Mouse (Mus musculus): ENCODE measurements around the gene Eva1a. TPM values are rescaled to one million over a fixed set of nuclear protein-coding genes. Genes with fewer than 3 reads are reported as not detected.
A peak's percentile ranks its signal among the peaks of the same experiment; 100 is the strongest.

The Eva1a gene
- polyA plus RNA-seq, 1 experiment from 2014 or later, result 60.8 TPM

GRCm38 (mm10) chr6:82088133-82088532 is 47.3 kb downstream of the Eva1a start:
- 74% methylated on average over 4 of the region's 4 CpGs for WGBS
- H3K4me2 ChIP-seq (ENCODE audit: low read length), result no peak overlapping the region
- H3K9ac ChIP-seq (ENCODE audit: low read depth, low read length), result no peak overlapping the region
- H3K9me3 ChIP-seq (replicated peaks; ENCODE audit: low read length), result no peaks in the 10 kb centered on the region
- no peaks in the 10 kb centered on the region for H3K27me3 ChIP-seq (ENCODE audit: insufficient read depth, low read length)
- H3K4me3 ChIP-seq (replicated peaks; ENCODE audit: low read depth, low read length), result no peak overlapping the region
- DNase-seq (ENCODE audit: low spot score) (no peak), ATAC-seq (replicated peaks; ENCODE audit: low FRiP score, low read depth) (no peak)
- no peak overlapping the region for H3K27ac ChIP-seq
- peaks cover 15% of the 10 kb centered on the region; the same call in 1 of the 2 replicates for H3K4me1 ChIP-seq (replicated peaks; ENCODE audit: insufficient read depth, low read length)
- peaks cover 5% of the 10 kb centered on the region; the same call in 1 of the 2 replicates for H3K36me3 ChIP-seq (ENCODE audit: insufficient read depth, low read length)
- TF ChIP-seq CTCF (IDR thresholded peaks at IDR 0.05; ENCODE audit: low read depth), result no peak

GRCm38 (mm10) chr6:82091773-82092172 is 50.9 kb downstream of the Eva1a start:
- Histone ChIP-seq H3K4me3 (replicated peaks; ENCODE audit: low read depth, low read length) (no peak overlapping the region), H3K27me3 (ENCODE audit: insufficient read depth, low read length) (no peaks in the 10 kb centered on the region), H3K36me3 (ENCODE audit: insufficient read depth, low read length) (peaks cover 5% of the 10 kb centered on the region; the same call in 1 of the 2 replicates), H3K9me3 (replicated peaks; ENCODE audit: low read length) (no peaks in the 10 kb centered on the region), H3K27ac (no peak overlapping the region), H3K9ac (ENCODE audit: low read depth, low read length) (no peak overlapping the region), H3K4me1 (replicated peaks; ENCODE audit: insufficient read depth, low read length) (peaks cover 6% of the 10 kb centered on the region; the same call in 1 of the 2 replicates), H3K4me2 (ENCODE audit: low read length) (peak overlapping the region; percentile 21; the same call in 1 of the 2 replicates)
- WGBS, result 18% methylated on average over 28 of the region's 28 CpGs
- ATAC-seq (replicated peaks; ENCODE audit: low FRiP score, low read depth), result no peak; the same call in 1 of the 2 replicates
- no peak for DNase-seq (ENCODE audit: low spot score)
- TF ChIP-seq CTCF (IDR thresholded peaks at IDR 0.05; ENCODE audit: low read depth), result no peak

- 93% methylated on average over 1 of the region's 1 CpGs for WGBS
- Histone ChIP-seq H3K27me3 (ENCODE audit: insufficient read depth, low read length) (no peaks in the 10 kb centered on the region), H3K4me2 (ENCODE audit: low read length) (no peak overlapping the region), H3K27ac (no peak overlapping the region), H3K4me1 (replicated peaks; ENCODE audit: insufficient read depth, low read length) (no peaks in the 10 kb centered on the region), H3K36me3 (ENCODE audit: insufficient read depth, low read length) (no peaks in the 10 kb centered on the region; the same call in 1 of the 2 replicates), H3K4me3 (replicated peaks; ENCODE audit: low read depth, low read length) (no peak overlapping the region), H3K9me3 (replicated peaks; ENCODE audit: low read length) (no peaks in the 10 kb centered on the region), H3K9ac (ENCODE audit: low read depth, low read length) (no peak overlapping the region)
- DNase-seq (ENCODE audit: low spot score) (no peak), ATAC-seq (replicated peaks; ENCODE audit: low FRiP score, low read depth) (no peak)
- TF ChIP-seq CTCF (IDR thresholded peaks at IDR 0.05; ENCODE audit: low read depth), result no peak
Observed at GRCm38 (mm10) chr6:82097705-82098104, 56.9 kb downstream of the Eva1a start.

- no peak overlapping the region for H3K9ac ChIP-seq (ENCODE audit: low read depth, low read length)
- H3K4me2 ChIP-seq (ENCODE audit: low read length), result no peak overlapping the region
- ATAC-seq (replicated peaks; ENCODE audit: low FRiP score, low read depth), result no peak
- no peaks in the 10 kb centered on the region for H3K9me3 ChIP-seq (replicated peaks; ENCODE audit: low read length)
- TF ChIP-seq CTCF (IDR thresholded peaks at IDR 0.05; ENCODE audit: low read depth), result no peak
- no peak overlapping the region for H3K27ac ChIP-seq
- WGBS, result 67% methylated on average over 1 of the region's 1 CpGs
- no peak for DNase-seq (ENCODE audit: low spot score)
- no peaks in the 10 kb centered on the region for H3K27me3 ChIP-seq (ENCODE audit: insufficient read depth, low read length)
- no peak overlapping the region for H3K4me3 ChIP-seq (replicated peaks; ENCODE audit: low read depth, low read length)
- H3K36me3 ChIP-seq (ENCODE audit: insufficient read depth, low read length), result no peaks in the 10 kb centered on the region
- H3K4me1 ChIP-seq (replicated peaks; ENCODE audit: insufficient read depth, low read length), result no peaks in the 10 kb centered on the region
Observed at GRCm38 (mm10) chr6:82098456-82098855, 57.6 kb downstream of the Eva1a start.

GRCm38 (mm10) chr6:82110473-82110872 is 69.6 kb downstream of the Eva1a start:
- no peak for TF ChIP-seq CTCF (IDR thresholded peaks at IDR 0.05; ENCODE audit: low read depth)
- Histone ChIP-seq H3K9me3 (replicated peaks; ENCODE audit: low read length) (no peaks in the 10 kb centered on the region), H3K36me3 (ENCODE audit: insufficient read depth, low read length) (no peaks in the 10 kb centered on the region), H3K4me2 (ENCODE audit: low read length) (no peak overlapping the region), H3K9ac (ENCODE audit: low read depth, low read length) (no peak overlapping the region), H3K4me3 (replicated peaks; ENCODE audit: low read depth, low read length) (no peak overlapping the region), H3K27me3 (ENCODE audit: insufficient read depth, low read length) (no peaks in the 10 kb centered on the region), H3K4me1 (replicated peaks; ENCODE audit: insufficient read depth, low read length) (no peaks in the 10 kb centered on the region), H3K27ac (no peak overlapping the region)
- ATAC-seq (replicated peaks; ENCODE audit: low FRiP score, low read depth) (no peak), DNase-seq (ENCODE audit: low spot score) (no peak)
- WGBS, result 71% methylated on average over 7 of the region's 7 CpGs

- H3K36me3 ChIP-seq (ENCODE audit: insufficient read depth, low read length), result no peaks in the 10 kb centered on the region
- no peak for TF ChIP-seq CTCF (IDR thresholded peaks at IDR 0.05; ENCODE audit: low read depth)
- H3K4me3 ChIP-seq (replicated peaks; ENCODE audit: low read depth, low read length), result no peak overlapping the region
- H3K9ac ChIP-seq (ENCODE audit: low read depth, low read length), result no peak overlapping the region
- DNase-seq (ENCODE audit: low spot score), result no peak
- 89% methylated on average over 1 of the region's 1 CpGs for WGBS
- no peak overlapping the region for H3K27ac ChIP-seq
- no peaks in the 10 kb centered on the region for H3K27me3 ChIP-seq (ENCODE audit: insufficient read depth, low read length)
- ATAC-seq (replicated peaks; ENCODE audit: low FRiP score, low read depth), result no peak; the same call in 1 of the 2 replicates
- H3K4me1 ChIP-seq (replicated peaks; ENCODE audit: insufficient read depth, low read length), result no peaks in the 10 kb centered on the region
- no peaks in the 10 kb centered on the region for H3K9me3 ChIP-seq (replicated peaks; ENCODE audit: low read length)
- H3K4me2 ChIP-seq (ENCODE audit: low read length), result no peak overlapping the region
Observed at GRCm38 (mm10) chr6:82111111-82111510, 70.3 kb downstream of the Eva1a start.

GRCm38 (mm10) chr6:82111540-82111939 is 70.7 kb downstream of the Eva1a start:
- H3K4me1 ChIP-seq (replicated peaks; ENCODE audit: insufficient read depth, low read length), result no peaks in the 10 kb centered on the region
- H3K9me3 ChIP-seq (replicated peaks; ENCODE audit: low read length), result no peaks in the 10 kb centered on the region
- H3K4me3 ChIP-seq (replicated peaks; ENCODE audit: low read depth, low read length), result no peak overlapping the region
- no peak overlapping the region for H3K9ac ChIP-seq (ENCODE audit: low read depth, low read length)
- no peak for TF ChIP-seq CTCF (IDR thresholded peaks at IDR 0.05; ENCODE audit: low read depth)
- no peak overlapping the region for H3K27ac ChIP-seq
- ATAC-seq (replicated peaks; ENCODE audit: low FRiP score, low read depth) (no peak), DNase-seq (ENCODE audit: low spot score) (no peak)
- H3K27me3 ChIP-seq (ENCODE audit: insufficient read depth, low read length), result no peaks in the 10 kb centered on the region
- 76% methylated on average over 3 of the region's 3 CpGs for WGBS
- H3K4me2 ChIP-seq (ENCODE audit: low read length), result no peak overlapping the region
- H3K36me3 ChIP-seq (ENCODE audit: insufficient read depth, low read length), result no peaks in the 10 kb centered on the region

Measured in kidney, postnatal 0 days (tissue).